Mouse (Mus musculus) cerebellum, adult 9-11 months (tissue): Measurements from ENCODE around the gene Trpm8.

Experiments used
- DNase-seq: peaks from one replicate; pipeline ENCODE4 v3.0.0; 2022

Trpm8 gene

DNA sequence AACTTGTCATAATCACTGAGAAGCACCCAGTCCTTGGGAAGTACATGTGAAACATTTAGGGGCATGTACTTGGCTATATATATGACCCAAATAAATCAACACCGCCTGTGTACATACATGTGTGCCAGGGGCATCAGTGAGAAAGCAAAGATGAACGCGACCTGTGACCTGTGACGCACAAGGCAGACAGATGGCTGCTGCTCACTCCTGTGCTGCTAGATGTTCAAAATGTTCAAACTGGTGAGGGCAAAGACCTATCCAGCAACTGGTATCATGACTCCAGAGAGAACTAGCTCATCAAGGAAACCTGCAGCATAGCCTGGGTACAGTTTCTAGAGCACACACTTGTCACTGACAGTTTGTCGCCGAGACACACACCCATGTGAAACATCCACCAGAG is 10.0 kb upstream of the Trpm8 start:
- DNase-seq, result no peak

- no peak for DNase-seq
Measured at GRCm38 (mm10) chr1:88268070-88268469, 9.4 kb upstream of the Trpm8 start.

GRCm38 (mm10) chr1:88269539-88270309 is 7.7 kb upstream of the Trpm8 start:
- DNase-seq, result no peak

DNA sequence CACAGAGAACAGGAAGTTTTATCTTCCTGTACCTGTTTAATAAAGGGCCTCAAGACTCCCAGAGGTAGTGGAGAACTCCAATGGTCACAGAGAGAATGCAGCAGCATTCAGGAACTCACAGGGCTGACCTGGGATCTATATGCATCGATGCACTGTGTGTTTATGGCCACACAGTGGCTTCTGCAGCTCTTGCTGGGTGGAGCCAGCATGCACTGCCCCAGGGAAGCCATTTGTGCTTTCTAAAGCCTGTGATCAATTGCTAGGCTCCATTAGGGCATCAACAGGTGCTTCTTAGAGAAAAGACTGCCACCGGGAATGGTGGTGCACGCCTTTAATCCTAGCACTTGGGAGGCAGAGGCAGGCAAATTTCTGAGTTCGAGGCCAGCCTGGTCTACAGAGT is 4.6 kb upstream of the Trpm8 start:
- no peak for DNase-seq

DNA sequence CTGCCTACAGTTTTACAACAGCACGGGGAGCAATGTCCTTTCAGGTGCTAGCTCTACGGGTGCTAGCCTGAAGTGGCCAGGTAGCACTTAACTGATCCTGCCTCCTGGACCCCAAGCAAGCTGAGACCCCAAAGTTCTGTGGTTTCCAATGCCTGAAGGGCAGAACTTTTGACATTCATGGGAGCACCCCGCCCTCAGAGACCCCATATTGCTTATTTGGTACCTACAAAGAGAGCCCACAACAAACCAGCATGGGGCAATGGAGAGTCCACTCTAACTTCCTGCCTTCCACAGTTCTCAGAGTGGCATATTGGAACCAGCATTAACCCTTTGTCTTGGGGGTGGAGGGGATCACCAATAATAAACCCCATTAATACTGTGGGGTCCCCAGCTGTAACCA is 4.1 kb upstream of the Trpm8 start:
- DNase-seq, result no peak

- no peak for DNase-seq
Measured at GRCm38 (mm10) chr1:88273832-88274231, 3.6 kb upstream of the Trpm8 start.

DNA sequence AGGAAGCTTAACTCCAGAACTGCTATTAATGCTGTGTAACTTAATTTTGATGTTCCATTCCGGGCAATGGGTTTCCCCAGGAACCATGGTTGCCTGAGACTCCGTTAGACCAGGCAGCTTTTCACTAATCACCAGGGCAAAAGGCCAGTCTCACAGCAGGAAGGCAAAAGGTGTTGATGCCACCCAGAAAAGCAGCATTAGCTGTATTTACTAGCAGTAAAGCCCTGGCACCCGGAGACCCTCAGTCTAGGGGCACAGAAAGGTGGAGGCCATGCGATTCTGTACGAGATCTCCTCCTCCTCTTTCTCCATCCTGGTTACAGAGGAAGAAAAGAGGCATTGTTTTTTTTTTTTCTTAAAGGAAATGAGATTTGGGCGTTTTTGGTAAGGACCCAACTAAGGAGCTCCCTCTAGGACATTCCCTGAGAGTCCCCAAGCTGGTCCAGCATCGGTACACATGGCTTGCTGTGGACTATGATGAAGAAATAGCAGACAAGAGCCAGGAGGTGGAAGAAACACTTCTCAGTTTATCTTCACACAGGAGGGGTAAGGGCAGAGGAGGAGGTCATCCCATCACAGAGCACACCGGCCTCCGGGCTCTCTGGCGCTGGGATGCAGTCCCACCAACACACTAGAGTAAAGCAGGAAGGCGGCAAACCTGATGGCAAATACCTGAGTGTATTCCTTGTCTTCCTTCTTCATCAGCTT is 2.9 kb upstream of the Trpm8 start:
- DNase-seq, result peak; percentile 52

DNA sequence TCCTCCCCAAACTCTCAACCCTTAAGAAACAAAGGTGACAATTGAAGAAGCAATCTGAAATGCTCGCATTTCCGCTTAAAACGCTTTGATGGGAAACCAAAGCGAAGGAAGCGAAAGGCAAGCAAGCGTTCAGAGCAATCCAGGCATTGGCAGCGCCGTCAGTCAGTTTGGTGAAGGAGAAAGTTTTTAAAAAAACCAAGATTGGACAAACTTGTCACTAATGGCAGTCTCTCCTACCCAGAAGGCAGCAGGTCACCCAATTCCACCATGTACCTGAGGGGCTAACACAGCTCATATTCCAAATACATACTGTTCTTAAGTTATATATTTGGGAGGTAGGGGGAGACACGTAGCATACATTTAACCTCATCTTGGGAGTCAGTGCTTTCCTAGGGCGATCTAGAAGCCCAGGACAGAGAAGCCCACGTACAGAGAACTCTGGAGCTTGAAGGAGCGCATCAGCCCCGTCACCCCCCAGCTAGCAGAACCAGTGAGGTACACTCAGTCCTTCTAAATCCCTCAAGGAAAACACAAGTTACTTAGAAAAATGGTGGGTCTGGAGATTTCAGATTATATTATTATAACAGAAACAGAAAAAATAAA is 2.3 kb upstream of the Trpm8 start:
- no peak for DNase-seq

DNA sequence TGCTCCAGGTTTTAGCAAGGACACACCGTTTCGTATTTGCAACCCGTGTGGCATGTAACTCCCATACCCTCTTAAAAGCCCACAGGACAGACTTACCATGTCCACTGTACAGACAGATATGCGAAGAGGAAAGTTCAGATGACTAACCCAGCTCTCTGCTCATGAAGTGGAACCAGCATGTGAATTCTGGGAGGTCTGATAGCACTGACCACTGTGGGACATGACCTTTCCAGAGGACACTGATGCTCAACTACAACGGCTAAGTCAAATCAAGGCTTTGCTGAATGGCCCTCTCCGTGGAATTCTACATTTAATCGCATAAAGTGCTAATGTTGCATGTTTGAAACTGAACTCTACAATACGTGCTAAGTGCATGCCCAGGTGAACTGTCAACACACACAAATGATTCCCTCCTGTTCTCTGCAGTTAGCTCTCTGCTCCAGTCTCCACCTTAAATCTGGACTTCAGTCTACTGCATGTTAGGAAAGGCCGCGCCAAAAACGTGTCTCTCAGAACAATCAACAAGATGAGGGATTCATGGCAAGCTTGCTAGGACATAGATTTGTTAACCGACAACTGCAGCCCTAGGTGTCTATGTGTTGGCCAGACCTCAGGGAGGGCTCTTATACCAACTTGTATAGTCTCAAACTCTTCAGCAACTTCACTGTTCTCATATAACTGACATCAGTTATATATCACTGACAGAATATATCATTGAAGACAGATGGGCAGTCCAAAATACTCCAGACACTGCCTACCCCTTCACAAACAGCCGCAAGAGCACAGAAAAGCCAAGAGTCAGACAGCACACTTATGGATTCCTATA is 1.6 kb upstream of the Trpm8 start:
- peak; percentile 47 for DNase-seq

DNA sequence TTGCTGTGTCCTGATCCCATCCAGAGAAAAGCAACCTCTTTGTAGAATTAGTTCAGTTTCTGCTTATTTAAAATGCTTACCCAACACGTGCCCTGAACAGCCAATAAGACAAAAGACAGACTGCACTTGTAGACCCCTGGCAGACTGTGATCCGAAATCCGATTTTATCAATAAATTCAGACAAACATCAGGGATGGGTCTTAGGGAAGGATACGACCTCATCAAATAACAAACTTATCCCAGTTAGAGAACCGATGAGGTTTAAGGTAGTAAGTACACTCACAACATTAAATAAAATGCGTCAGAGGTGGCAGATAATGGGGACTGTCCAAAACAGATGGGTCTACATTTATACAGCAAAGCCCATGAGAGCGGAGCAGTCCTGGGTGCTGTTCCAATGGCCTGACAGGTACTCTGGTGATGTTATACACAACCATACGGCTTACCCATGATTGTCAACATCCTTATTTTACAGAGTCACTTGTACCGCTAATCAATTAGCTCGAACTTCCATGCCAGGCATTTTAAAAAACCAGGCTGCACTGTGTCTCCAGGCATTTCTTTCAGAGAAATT is 850 bp upstream of the Trpm8 start:
- DNase-seq, result no peak

- DNase-seq, result peak; percentile 60
Measured at GRCm38 (mm10) chr1:88277818-88278511, 504 bp downstream of the Trpm8 start.

GRCm38 (mm10) chr1:88279111-88280005 is 1.9 kb downstream of the Trpm8 start:
- DNase-seq, result no peak

DNA sequence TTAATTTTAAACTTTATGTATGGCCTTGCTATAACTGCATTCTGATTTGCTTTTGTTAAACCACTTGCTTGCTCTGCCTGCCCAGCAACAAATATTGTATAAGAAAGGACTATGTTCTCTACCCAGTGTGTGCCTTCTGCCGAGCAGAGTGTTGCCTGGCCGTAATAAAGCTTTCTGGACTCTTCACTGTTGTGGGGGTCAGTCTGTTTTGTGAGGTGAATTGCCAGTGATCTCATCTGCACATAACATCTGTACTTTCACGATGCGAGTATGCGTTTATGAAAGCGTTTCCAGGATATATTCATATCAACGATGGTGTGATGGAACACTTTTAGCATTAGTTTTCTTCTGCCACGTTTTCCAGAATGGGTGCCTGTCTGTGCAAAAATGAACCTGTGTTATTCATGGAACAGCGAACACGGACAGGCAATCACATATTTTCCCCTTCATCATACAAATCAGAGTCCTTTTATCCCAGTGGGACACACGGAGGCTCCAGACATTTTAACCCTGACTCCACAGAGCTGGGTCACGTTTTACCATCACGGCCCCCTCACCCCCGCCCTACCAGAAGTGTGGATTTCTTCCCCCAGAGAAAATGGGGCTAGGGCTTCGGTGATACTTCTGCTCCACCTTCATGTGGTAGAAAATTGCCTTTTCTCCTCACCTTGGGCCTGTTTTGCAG is 2.7 kb downstream of the Trpm8 start:
- no peak for DNase-seq

- DNase-seq, result no peak
Measured at GRCm38 (mm10) chr1:88282301-88282700, 4.8 kb downstream of the Trpm8 start.

DNA sequence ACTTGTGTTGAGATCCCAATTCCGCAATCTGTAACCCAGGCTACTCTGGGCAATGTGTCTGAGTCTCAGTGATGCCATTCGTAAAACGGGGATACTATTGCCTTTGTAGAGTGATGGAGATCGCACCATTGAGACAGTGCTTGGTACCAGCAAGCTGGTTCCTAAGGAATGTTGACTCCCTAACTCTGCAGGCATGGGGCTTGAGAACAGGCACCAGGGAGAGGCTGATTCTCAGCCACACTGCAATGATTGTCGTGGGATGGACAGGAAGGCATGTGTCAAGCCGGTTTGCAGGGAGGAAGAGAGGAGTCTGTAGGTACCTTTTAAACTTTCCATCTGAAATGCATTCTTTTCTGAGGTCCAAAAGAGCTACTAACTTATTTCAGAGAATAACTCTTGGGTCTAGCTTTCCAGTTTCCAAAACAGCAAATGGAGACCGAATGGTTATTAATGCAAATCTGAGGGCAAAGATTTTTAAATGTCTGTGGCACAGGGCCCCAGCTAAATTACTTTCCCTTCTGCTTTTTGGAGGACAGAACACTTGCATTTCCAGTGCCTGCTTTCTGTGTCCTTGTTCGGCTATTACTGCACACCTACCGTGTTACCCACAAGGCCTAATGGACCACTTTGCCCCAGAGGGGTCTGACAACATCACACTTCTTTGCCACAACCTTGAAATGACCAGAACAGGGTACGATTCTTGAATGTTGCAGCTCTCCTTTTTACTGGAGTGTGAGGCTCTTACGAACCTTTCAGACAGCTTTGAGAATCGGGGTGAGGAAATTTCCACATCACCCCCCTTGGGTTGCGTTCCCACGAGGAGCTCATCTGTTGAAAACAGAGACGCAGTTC is 6.1 kb downstream of the Trpm8 start:
- DNase-seq, result no peak

DNA sequence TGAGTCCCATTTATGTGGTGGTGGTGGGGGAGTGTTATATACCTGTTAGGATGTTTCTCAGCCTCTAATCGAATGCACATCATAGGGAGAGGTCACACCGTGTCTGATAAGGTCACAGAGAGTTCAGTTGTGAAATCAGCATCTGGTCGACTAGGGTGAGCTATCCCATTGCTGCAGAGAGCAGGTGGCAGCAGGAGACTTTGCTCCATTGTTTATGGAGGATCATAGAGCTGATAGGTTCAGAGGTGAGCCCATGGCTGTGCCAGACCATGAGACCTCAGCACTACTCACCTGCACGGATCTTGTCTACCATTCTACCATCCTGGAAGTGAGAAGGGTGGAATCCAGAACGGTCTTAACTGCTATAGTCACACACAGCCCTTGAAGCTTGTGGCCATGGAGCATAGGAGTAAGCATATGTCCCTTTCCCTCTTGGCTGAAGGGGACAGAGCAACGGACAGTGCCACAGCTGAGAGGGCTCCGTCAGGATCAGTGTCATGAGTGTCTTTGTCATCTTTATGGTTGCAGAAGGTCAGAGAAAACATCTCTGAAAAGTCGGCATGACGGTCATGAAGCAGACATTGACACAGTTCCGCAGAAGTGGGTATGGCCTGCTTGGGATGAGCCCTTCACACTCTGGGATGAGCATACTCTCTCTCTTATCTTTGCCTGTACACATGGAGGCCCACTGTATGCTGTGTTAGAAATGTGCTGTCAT is 6.9 kb downstream of the Trpm8 start:
- no peak for DNase-seq

GRCm38 (mm10) chr1:88284946-88285320 is 7.5 kb downstream of the Trpm8 start:
- DNase-seq, result no peak

GRCm38 (mm10) chr1:88285652-88286051 is 8.2 kb downstream of the Trpm8 start:
- no peak for DNase-seq
